Mouse (Mus musculus): Measurements from ENCODE around the gene Ube2l6. TPM values are rescaled to one million over a fixed set of nuclear protein-coding genes. Genes with fewer than 3 reads are reported as not detected.

Gene Ube2l6
- polyA plus RNA-seq, 1 experiment from 2014 or later, result 59.4 TPM

- peaks cover 18 to 26% of the 10 kb centered on the region in 2 experiments for H3K4me1 ChIP-seq (ENCODE audit: control insufficient read depth in 2 of 2, insufficient read depth in 2 of 2, low read length in 2 of 2)
- 44% methylated on average over 9 of the region's 9 CpGs for WGBS
- ATAC-seq (ENCODE audit: insufficient number of reproducible peaks, insufficient read depth, low FRiP score, low read depth), result no peak
- H3K9me3 ChIP-seq (ENCODE audit: control insufficient read depth, low read length), result no peaks in the 10 kb centered on the region
- H3K27me3 ChIP-seq (ENCODE audit: control insufficient read depth, insufficient read depth, low read length), result peaks cover 7% of the 10 kb centered on the region; the same call in 1 of the 2 replicates
- peak overlapping the region in 1 of 2 experiments; percentile 74; a peak in 1 of 4 replicates for H3K4me3 ChIP-seq (ENCODE audit: control insufficient read depth in 1 of 2, insufficient read depth in 1 of 2, low read depth in 1 of 2, low read length in 2 of 2)
- H3K9ac ChIP-seq (ENCODE audit: low read length), result no peak overlapping the region
- H3K4me2 ChIP-seq (ENCODE audit: low read length), result peak overlapping the region; percentile 92
- H3K27ac ChIP-seq (replicated peaks in 1 of 2; ENCODE audit: control insufficient read depth in 1 of 2, insufficient read depth in 1 of 2, low read depth in 2 of 2, low read length in 2 of 2), result no peak overlapping the region
- H3K36me3 ChIP-seq (ENCODE audit: control insufficient read depth, insufficient read depth, low read length), result 0 out of 2 replicates have a peak, but pooled peaks cover 5% of the 10 kb centered on the region
Measured at GRCm38 (mm10) chr2:84837817-84838592, 39.4 kb downstream of the Ube2l6 start.

GRCm38 (mm10) chr2:84838593-84838949, 39.9 kb downstream of the Ube2l6 start, which contains the start of gene Slc43a1:
TSS of gene Slc43a1 (plus strand) at chr2:84838850.
- no peak for ATAC-seq (ENCODE audit: insufficient number of reproducible peaks, insufficient read depth, low FRiP score, low read depth)
- Histone ChIP-seq H3K36me3 (ENCODE audit: control insufficient read depth, insufficient read depth, low read length) (0 out of 2 replicates have a peak, but pooled peaks cover 8% of the 10 kb centered on the region), H3K9me3 (ENCODE audit: control insufficient read depth, low read length) (no peaks in the 10 kb centered on the region), H3K27me3 (ENCODE audit: control insufficient read depth, insufficient read depth, low read length) (peaks cover 7% of the 10 kb centered on the region; the same call in 1 of the 2 replicates), H3K4me1 (ENCODE audit: control insufficient read depth in 2 of 2, insufficient read depth in 2 of 2, low read length in 2 of 2) (peaks cover 19 to 26% of the 10 kb centered on the region in 2 experiments), H3K4me3 (ENCODE audit: control insufficient read depth in 1 of 2, insufficient read depth in 1 of 2, low read depth in 1 of 2, low read length in 2 of 2) (peak within 1 kb of the TSS; percentile 74 to 78), H3K27ac (replicated peaks in 1 of 2; ENCODE audit: control insufficient read depth in 1 of 2, insufficient read depth in 1 of 2, low read depth in 2 of 2, low read length in 2 of 2) (peak within 1 kb of the TSS; percentile 90 to 96), H3K9ac (ENCODE audit: low read length) (peak within 1 kb of the TSS; percentile 80), H3K4me2 (ENCODE audit: low read length) (peak within 1 kb of the TSS; percentile 92)
- WGBS, result 32% methylated on average over 10 of the region's 10 CpGs

GRCm38 (mm10) chr2:84838993-84839980, 40.7 kb downstream of the Ube2l6 start:
- peak overlapping the region; percentile 80 for H3K9ac ChIP-seq (ENCODE audit: low read length)
- WGBS, result under 1% methylated on average over 47 of the region's 47 CpGs
- peaks cover 22 to 26% of the 10 kb centered on the region in 2 experiments for H3K4me1 ChIP-seq (ENCODE audit: control insufficient read depth in 2 of 2, insufficient read depth in 2 of 2, low read length in 2 of 2)
- no peak for ATAC-seq (ENCODE audit: insufficient number of reproducible peaks, insufficient read depth, low FRiP score, low read depth)
- 0 out of 2 replicates have a peak, but pooled peaks cover 13% of the 10 kb centered on the region for H3K36me3 ChIP-seq (ENCODE audit: control insufficient read depth, insufficient read depth, low read length)
- H3K27ac ChIP-seq (replicated peaks in 1 of 2; ENCODE audit: control insufficient read depth in 1 of 2, insufficient read depth in 1 of 2, low read depth in 2 of 2, low read length in 2 of 2), result peak overlapping the region; percentile 90 to 96
- peaks cover 7% of the 10 kb centered on the region; the same call in 1 of the 2 replicates for H3K27me3 ChIP-seq (ENCODE audit: control insufficient read depth, insufficient read depth, low read length)
- peak overlapping the region; percentile 74 to 78 for H3K4me3 ChIP-seq (ENCODE audit: control insufficient read depth in 1 of 2, insufficient read depth in 1 of 2, low read depth in 1 of 2, low read length in 2 of 2)
- H3K4me2 ChIP-seq (ENCODE audit: low read length), result peak overlapping the region; percentile 92
- H3K9me3 ChIP-seq (ENCODE audit: control insufficient read depth, low read length), result no peaks in the 10 kb centered on the region

GRCm38 (mm10) chr2:84840016-84840747, 41.6 kb downstream of the Ube2l6 start:
- WGBS, result under 1% methylated on average over 54 of the region's 54 CpGs
- peak; percentile 91 for ATAC-seq (ENCODE audit: insufficient number of reproducible peaks, insufficient read depth, low FRiP score, low read depth)
- H3K4me1 ChIP-seq (ENCODE audit: control insufficient read depth in 2 of 2, insufficient read depth in 2 of 2, low read length in 2 of 2), result peaks cover 22 to 35% of the 10 kb centered on the region in 2 experiments

GRCm38 (mm10) chr2:84840748-84841563, 42.3 kb downstream of the Ube2l6 start:
- peak overlapping the region; percentile 74 to 78 for H3K4me3 ChIP-seq (ENCODE audit: control insufficient read depth in 1 of 2, insufficient read depth in 1 of 2, low read depth in 1 of 2, low read length in 2 of 2)
- H3K27ac ChIP-seq (replicated peaks in 1 of 2; ENCODE audit: control insufficient read depth in 1 of 2, insufficient read depth in 1 of 2, low read depth in 2 of 2, low read length in 2 of 2), result peak overlapping the region; percentile 90 to 96
- WGBS, result 5% methylated on average over 17 of the region's 17 CpGs
- peaks cover 7% of the 10 kb centered on the region; the same call in 1 of the 2 replicates for H3K27me3 ChIP-seq (ENCODE audit: control insufficient read depth, insufficient read depth, low read length)
- H3K4me1 ChIP-seq (ENCODE audit: control insufficient read depth in 2 of 2, insufficient read depth in 2 of 2, low read length in 2 of 2), result peaks cover 25 to 38% of the 10 kb centered on the region in 2 experiments
- H3K9me3 ChIP-seq (ENCODE audit: control insufficient read depth, low read length), result no peaks in the 10 kb centered on the region
- peak overlapping the region; percentile 80 for H3K9ac ChIP-seq (ENCODE audit: low read length)
- peak overlapping the region; percentile 92 for H3K4me2 ChIP-seq (ENCODE audit: low read length)
- no peak; the same call in 1 of the 2 replicates for ATAC-seq (ENCODE audit: insufficient number of reproducible peaks, insufficient read depth, low FRiP score, low read depth)
- H3K36me3 ChIP-seq (ENCODE audit: control insufficient read depth, insufficient read depth, low read length), result 0 out of 2 replicates have a peak, but pooled peaks cover 13% of the 10 kb centered on the region

More at GRCm38 (mm10) chr2:84840016-84840747, 41.6 kb downstream of the Ube2l6 start:
- H3K36me3 ChIP-seq (ENCODE audit: control insufficient read depth, insufficient read depth, low read length), result 0 out of 2 replicates have a peak, but pooled peaks cover 13% of the 10 kb centered on the region
- H3K27ac ChIP-seq (replicated peaks in 1 of 2; ENCODE audit: control insufficient read depth in 1 of 2, insufficient read depth in 1 of 2, low read depth in 2 of 2, low read length in 2 of 2), result peak overlapping the region; percentile 90 to 96
- H3K27me3 ChIP-seq (ENCODE audit: control insufficient read depth, insufficient read depth, low read length), result peaks cover 7% of the 10 kb centered on the region; the same call in 1 of the 2 replicates
- peak overlapping the region; percentile 74 to 78 for H3K4me3 ChIP-seq (ENCODE audit: control insufficient read depth in 1 of 2, insufficient read depth in 1 of 2, low read depth in 1 of 2, low read length in 2 of 2)
- H3K9ac ChIP-seq (ENCODE audit: low read length), result peak overlapping the region; percentile 80
- no peaks in the 10 kb centered on the region for H3K9me3 ChIP-seq (ENCODE audit: control insufficient read depth, low read length)
- peak overlapping the region; percentile 92 for H3K4me2 ChIP-seq (ENCODE audit: low read length)

GRCm38 (mm10) chr2:84841905-84842304, 43.3 kb downstream of the Ube2l6 start:
- Histone ChIP-seq H3K27me3 (ENCODE audit: control insufficient read depth, insufficient read depth, low read length) (peaks cover 7% of the 10 kb centered on the region; the same call in 1 of the 2 replicates), H3K4me1 (ENCODE audit: control insufficient read depth in 2 of 2, insufficient read depth in 2 of 2, low read length in 2 of 2) (peaks cover 25 to 38% of the 10 kb centered on the region in 2 experiments), H3K4me2 (ENCODE audit: low read length) (peak overlapping the region; percentile 92), H3K4me3 (ENCODE audit: control insufficient read depth in 1 of 2, insufficient read depth in 1 of 2, low read depth in 1 of 2, low read length in 2 of 2) (peak overlapping the region in 1 of 2 experiments; percentile 74; a peak in 1 of 4 replicates), H3K36me3 (ENCODE audit: control insufficient read depth, insufficient read depth, low read length) (peaks cover 21% of the 10 kb centered on the region; the same call in 1 of the 2 replicates), H3K9ac (ENCODE audit: low read length) (no peak overlapping the region), H3K9me3 (ENCODE audit: control insufficient read depth, low read length) (no peaks in the 10 kb centered on the region), H3K27ac (replicated peaks in 1 of 2; ENCODE audit: control insufficient read depth in 1 of 2, insufficient read depth in 1 of 2, low read depth in 2 of 2, low read length in 2 of 2) (0 out of 4 replicates have a peak overlapping the region, but pooled peaks of 1 of the 2 experiments have one; percentile 27)
- ATAC-seq (ENCODE audit: insufficient number of reproducible peaks, insufficient read depth, low FRiP score, low read depth), result no peak
